Mouse (Mus musculus): ENCODE results near the gene Gm5868. TPM values are rescaled to one million over a fixed set of nuclear protein-coding genes. Genes with fewer than 3 reads are reported as not detected.
A peak's percentile ranks its signal among the peaks of the same experiment; 100 is the strongest.
"Not testable (repeated sequence)": the region's sequence is repeated elsewhere in the genome, so short reads cannot be mapped to it uniquely, and the experiment has no call there.

Gm5868 gene
- 10.5 and 10.8 TPM in 2 replicates for polyA plus RNA-seq (2015; fragmentation: Nextera tagmentation; extraction: Ambion mirVana)

- H3K27ac ChIP-seq (replicated peaks), result no peak within 1 kb of the TSS
- H3K27me3 ChIP-seq, result peaks cover 20% of the 10 kb centered on the region; the same call in 1 of the 2 replicates
- H3K4me3 ChIP-seq, result peak within 1 kb of the TSS; percentile 41
- 2% methylated on average over 38 of the region's 38 CpGs for WGBS
- peak; percentile 91 for ATAC-seq (ENCODE audit: low read depth)
- H3K36me3 ChIP-seq, result no peaks in the 10 kb centered on the region
- peak within 1 kb of the TSS; percentile 63 for H3K4me2 ChIP-seq
- no peaks in the 10 kb centered on the region for H3K9me3 ChIP-seq
- peaks cover 6% of the 10 kb centered on the region; the same call in 1 of the 2 replicates for H3K4me1 ChIP-seq (replicated peaks)
- H3K9ac ChIP-seq, result peak within 1 kb of the TSS; percentile 62
These were observed at the start of gene Gm5868 for GRCm38 (mm10) chr5:72587192-72587681. Gene Gm5868, minus strand, starts transcription at chr5:72587551.

- Histone ChIP-seq H3K4me1 (replicated peaks) (no peaks in the 10 kb centered on the region), H3K27ac (replicated peaks) (no peak overlapping the region), H3K36me3 (no peaks in the 10 kb centered on the region), H3K4me3 (no peak overlapping the region), H3K9ac (no peak overlapping the region), H3K9me3 (no peaks in the 10 kb centered on the region), H3K4me2 (no peak overlapping the region), H3K27me3 (no peaks in the 10 kb centered on the region)
- no peak for ATAC-seq (ENCODE audit: low read depth)
- 85% methylated on average over 3 of the region's 3 CpGs for WGBS
These were observed 49.2 kb upstream of the Gm5868 start for GRCm38 (mm10) chr5:72636576-72636975.

GRCm38 (mm10) chr5:72636122-72636521 lies 48.8 kb upstream of the Gm5868 start:
- H3K9ac ChIP-seq, result no peak overlapping the region
- H3K27ac ChIP-seq (replicated peaks), result no peak overlapping the region
- no peaks in the 10 kb centered on the region for H3K27me3 ChIP-seq
- 65% methylated on average over 3 of the region's 3 CpGs for WGBS
- H3K36me3 ChIP-seq, result no peaks in the 10 kb centered on the region
- H3K4me3 ChIP-seq, result no peak overlapping the region
- H3K9me3 ChIP-seq, result no peaks in the 10 kb centered on the region
- ATAC-seq (ENCODE audit: low read depth), result no peak
- H3K4me1 ChIP-seq (replicated peaks), result no peaks in the 10 kb centered on the region
- H3K4me2 ChIP-seq, result no peak overlapping the region

- H3K4me3 ChIP-seq, result no peak overlapping the region
- WGBS, result 87% methylated on average over 9 of the region's 9 CpGs
- ATAC-seq (ENCODE audit: low read depth), result no peak
- H3K9ac ChIP-seq, result no peak overlapping the region
- no peak overlapping the region for H3K4me2 ChIP-seq
- H3K9me3 ChIP-seq, result no peaks in the 10 kb centered on the region
- no peak overlapping the region for H3K27ac ChIP-seq (replicated peaks)
- H3K36me3 ChIP-seq, result no peaks in the 10 kb centered on the region
- H3K4me1 ChIP-seq (replicated peaks), result no peaks in the 10 kb centered on the region
- no peaks in the 10 kb centered on the region for H3K27me3 ChIP-seq
These were observed 47.5 kb upstream of the Gm5868 start for GRCm38 (mm10) chr5:72634791-72635271.

- no peaks in the 10 kb centered on the region for H3K4me1 ChIP-seq (replicated peaks)
These were observed 42.7 kb upstream of the Gm5868 start for GRCm38 (mm10) chr5:72630026-72630425.

GRCm38 (mm10) chr5:72621022-72621421 lies 33.7 kb upstream of the Gm5868 start:
- H3K4me2 ChIP-seq, result no peak overlapping the region
- ATAC-seq (ENCODE audit: low read depth), result no peak
- H3K27me3 ChIP-seq, result no peaks in the 10 kb centered on the region
- no peaks in the 10 kb centered on the region for H3K9me3 ChIP-seq
- H3K4me1 ChIP-seq (replicated peaks), result no peaks in the 10 kb centered on the region
- H3K27ac ChIP-seq (replicated peaks), result no peak overlapping the region
- H3K9ac ChIP-seq, result no peak overlapping the region
- 96% methylated on average over 1 of the region's 1 CpGs for WGBS
- H3K4me3 ChIP-seq, result no peak overlapping the region
- H3K36me3 ChIP-seq, result no peaks in the 10 kb centered on the region

More at GRCm38 (mm10) chr5:72630026-72630425, 42.7 kb upstream of the Gm5868 start:
- H3K9ac ChIP-seq, result no peak overlapping the region
- H3K27me3 ChIP-seq, result no peaks in the 10 kb centered on the region
- no peak overlapping the region for H3K4me2 ChIP-seq
- H3K9me3 ChIP-seq, result no peaks in the 10 kb centered on the region
- H3K36me3 ChIP-seq, result no peaks in the 10 kb centered on the region
- 92% methylated on average over 6 of the region's 6 CpGs for WGBS
- ATAC-seq (ENCODE audit: low read depth), result no peak
- H3K4me3 ChIP-seq, result no peak overlapping the region
- no peak overlapping the region for H3K27ac ChIP-seq (replicated peaks)

- ATAC-seq (ENCODE audit: low read depth), result no peak
- H3K4me3 ChIP-seq, result no peak overlapping the region
- no peak overlapping the region for H3K27ac ChIP-seq (replicated peaks)
- no peak overlapping the region for H3K9ac ChIP-seq
- no peak overlapping the region for H3K4me2 ChIP-seq
- no peaks in the 10 kb centered on the region for H3K27me3 ChIP-seq
- 82% methylated on average over 4 of the region's 4 CpGs for WGBS
- no peaks in the 10 kb centered on the region for H3K36me3 ChIP-seq
- H3K4me1 ChIP-seq (replicated peaks), result no peaks in the 10 kb centered on the region
- H3K9me3 ChIP-seq, result no peaks in the 10 kb centered on the region
These were observed 30.1 kb upstream of the Gm5868 start for GRCm38 (mm10) chr5:72617413-72617812.

GRCm38 (mm10) chr5:72603138-72603537 lies 15.8 kb upstream of the Gm5868 start:
- no peaks in the 10 kb centered on the region for H3K9me3 ChIP-seq
- H3K4me1 ChIP-seq (replicated peaks), result no peaks in the 10 kb centered on the region
- no peak overlapping the region for H3K4me3 ChIP-seq
- H3K27ac ChIP-seq (replicated peaks), result no peak overlapping the region
- H3K9ac ChIP-seq, result no peak overlapping the region
- no peak overlapping the region for H3K4me2 ChIP-seq
- no peaks in the 10 kb centered on the region for H3K36me3 ChIP-seq
- 92% methylated on average over 4 of the region's 4 CpGs for WGBS
- H3K27me3 ChIP-seq, result no peaks in the 10 kb centered on the region
- no peak for ATAC-seq (ENCODE audit: low read depth)

GRCm38 (mm10) chr5:72601006-72601405 lies 13.7 kb upstream of the Gm5868 start:
- no peaks in the 10 kb centered on the region for H3K27me3 ChIP-seq
- H3K9me3 ChIP-seq, result no peaks in the 10 kb centered on the region
- H3K36me3 ChIP-seq, result no peaks in the 10 kb centered on the region
- no peak overlapping the region for H3K9ac ChIP-seq
- H3K27ac ChIP-seq (replicated peaks), result no peak overlapping the region
- 17% methylated on average over 5 of the region's 5 CpGs for WGBS
- no peaks in the 10 kb centered on the region for H3K4me1 ChIP-seq (replicated peaks)
- no peak overlapping the region for H3K4me2 ChIP-seq
- no peak overlapping the region for H3K4me3 ChIP-seq
- no peak for ATAC-seq (ENCODE audit: low read depth)

GRCm38 (mm10) chr5:72586667-72587191 lies 622 bp downstream of the Gm5868 start:
- Histone ChIP-seq H3K4me2 (peak overlapping the region; percentile 63), H3K27me3 (peaks cover 20% of the 10 kb centered on the region; the same call in 1 of the 2 replicates), H3K4me3 (peak overlapping the region; percentile 41), H3K9ac (peak overlapping the region; percentile 62)
- H3K27ac ChIP-seq (replicated peaks); H3K9me3 ChIP-seq; H3K36me3 ChIP-seq; H3K4me1 ChIP-seq (replicated peaks): not testable (repeated sequence)
- WGBS, result 46% methylated on average over 25 of the region's 25 CpGs
- peak; percentile 84 for ATAC-seq (ENCODE audit: low read depth)

GRCm38 (mm10) chr5:72586122-72586521 lies 1.2 kb downstream of the Gm5868 start:
- not testable (repeated sequence) for H3K4me2 ChIP-seq; H3K27ac ChIP-seq (replicated peaks); ATAC-seq (ENCODE audit: low read depth); H3K9me3 ChIP-seq; H3K4me1 ChIP-seq (replicated peaks); H3K4me3 ChIP-seq; H3K36me3 ChIP-seq; H3K9ac ChIP-seq
- H3K27me3 ChIP-seq, result peaks cover 20% of the 10 kb centered on the region; the same call in 1 of the 2 replicates
- 46% methylated on average over 7 of the region's 7 CpGs for whole genome bisulfite sequencing

- WGBS, result 6% methylated on average over 17 of the region's 21 CpGs
- Histone ChIP-seq H3K4me1 (replicated peaks) (peaks cover 11% of the 10 kb centered on the region; the same call in 1 of the 2 replicates), H3K4me3 (peak within 1 kb of the TSS; percentile 41), H3K4me2 (peak within 1 kb of the TSS; percentile 58), H3K9ac (peak within 1 kb of the TSS; percentile 65)
- not testable (repeated sequence) for H3K27ac ChIP-seq (replicated peaks); H3K36me3 ChIP-seq; H3K27me3 ChIP-seq; H3K9me3 ChIP-seq
- peak; percentile 49 for ATAC-seq (ENCODE audit: low read depth)
These were observed 6.4 kb downstream of the Gm5868 start, which contains the start of gene Zar1 for GRCm38 (mm10) chr5:72580970-72581332. Gene Zar1, minus strand, starts transcription at chr5:72581254.
